Mouse (Mus musculus) cortical plate, adult 2 months (tissue): Measurements from ENCODE around the gene Mettl7a1. TPM values are rescaled to one million over a fixed set of nuclear protein-coding genes. Genes with fewer than 3 reads are reported as not detected.

Experiments
- polyA plus RNA-seq: library from polyadenylated mRNA; depleted of rRNA; stranded (reverse); fragments of >200 nt; gene quantifications from 2 replicates; pipeline ENCODE4 v1.2.3, GENCODE M21; 2012; rRNA removed

Gene Mettl7a1
- polyA plus RNA-seq, 1 experiment: 39.5 TPM

Other genes with a start within 250 kb of the Mettl7a1 start
- gene Atf1, start 76.3 kb upstream of the Mettl7a1 start, polyA plus RNA-seq: 13.4 and 14.3 TPM in 2 replicates
- not detected in 2 replicates for gene Tmprss12, start 23.3 kb upstream of the Mettl7a1 start, polyA plus RNA-seq
- 0.38 and 0.75 TPM in 2 replicates for gene Mettl7a3, start 30.8 kb downstream of the Mettl7a1 start, polyA plus RNA-seq
- gene Methig1, start 49.0 kb downstream of the Mettl7a1 start, polyA plus RNA-seq: not detected in 2 replicates
- gene Mettl7a2, start 49.1 kb downstream of the Mettl7a1 start, polyA plus RNA-seq: not detected in 2 replicates
- gene Higd1c, start 60.4 kb downstream of the Mettl7a1 start, polyA plus RNA-seq: not detected in 2 replicates
- gene Gm5475, start 118.0 kb downstream of the Mettl7a1 start, polyA plus RNA-seq: 0.04 TPM in 1 of 2 replicates, not detected in the other
- 47.8 and 51.6 TPM in 2 replicates for gene Slc11a2, start 120.9 kb downstream of the Mettl7a1 start, polyA plus RNA-seq
- 97.9 and 101 TPM in 2 replicates for gene Letmd1, start 164.9 kb downstream of the Mettl7a1 start, polyA plus RNA-seq
- gene Csrnp2, start 191.3 kb downstream of the Mettl7a1 start, polyA plus RNA-seq: 24.4 and 24.7 TPM in 2 replicates
- 20.2 and 22.6 TPM in 2 replicates for gene Tfcp2, start 247.9 kb downstream of the Mettl7a1 start, polyA plus RNA-seq